Mouse (Mus musculus): ENCODE results near the gene Trpt1. TPM values are rescaled to one million over a fixed set of nuclear protein-coding genes. Genes with fewer than 3 reads are reported as not detected.
A peak's percentile ranks its signal among the peaks of the same experiment; 100 is the strongest.

The Trpt1 gene
- polyA plus RNA-seq, 1 experiment from 2014 or later = 25.3 TPM

DNA sequence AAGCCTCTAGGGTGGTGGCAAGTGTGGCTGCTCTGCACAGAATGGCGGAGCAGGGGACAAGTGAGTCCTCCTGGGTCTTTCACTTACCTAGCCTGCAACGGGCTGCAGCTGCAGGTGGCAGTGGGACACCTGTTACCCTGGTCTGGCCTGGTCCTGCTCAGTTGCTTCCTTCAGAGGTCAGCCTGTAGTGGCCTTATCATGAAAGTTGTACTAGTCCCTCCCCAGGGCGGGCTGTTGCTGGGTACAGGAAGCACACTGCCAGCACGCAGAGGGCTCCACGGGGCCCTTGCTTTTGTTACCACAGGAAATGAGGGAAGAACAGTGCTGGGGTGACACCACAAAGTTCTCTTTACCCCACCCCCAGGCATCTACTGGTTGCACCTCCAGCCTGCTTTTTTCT is 23.3 kb downstream of the Trpt1 start, which contains the start of gene Fermt3:
Gene Fermt3, minus strand, starts transcription at position 279 of the 400 bp plus-strand sequence.
- Histone ChIP-seq H3K9me3 (ENCODE audit: control insufficient read depth, low read length) (no peaks in the 10 kb centered on the region), H3K4me1 (ENCODE audit: control insufficient read depth, insufficient read depth, low read depth, low read length) (no peaks in the 10 kb centered on the region), H3K27me3 (replicated peaks; ENCODE audit: control insufficient read depth, insufficient read depth, low read length) (no peaks in the 10 kb centered on the region), H3K27ac (ENCODE audit: low read depth, low read length) (no peak within 1 kb of the TSS), H3K9ac (ENCODE audit: low read depth, low read length) (no peak within 1 kb of the TSS; the same call in 1 of the 2 replicates), H3K4me3 (ENCODE audit: low read length) (no peak within 1 kb of the TSS), H3K4me2 (ENCODE audit: low read length) (no peak within 1 kb of the TSS), H3K36me3 (ENCODE audit: control insufficient read depth, insufficient read depth, low read length) (peaks cover 29% of the 10 kb centered on the region)
- WGBS = 83% methylated on average over 5 of the region's 5 CpGs
- 0 out of 2 replicates have a peak, but pooled peaks have one; percentile 42 for ATAC-seq

DNA sequence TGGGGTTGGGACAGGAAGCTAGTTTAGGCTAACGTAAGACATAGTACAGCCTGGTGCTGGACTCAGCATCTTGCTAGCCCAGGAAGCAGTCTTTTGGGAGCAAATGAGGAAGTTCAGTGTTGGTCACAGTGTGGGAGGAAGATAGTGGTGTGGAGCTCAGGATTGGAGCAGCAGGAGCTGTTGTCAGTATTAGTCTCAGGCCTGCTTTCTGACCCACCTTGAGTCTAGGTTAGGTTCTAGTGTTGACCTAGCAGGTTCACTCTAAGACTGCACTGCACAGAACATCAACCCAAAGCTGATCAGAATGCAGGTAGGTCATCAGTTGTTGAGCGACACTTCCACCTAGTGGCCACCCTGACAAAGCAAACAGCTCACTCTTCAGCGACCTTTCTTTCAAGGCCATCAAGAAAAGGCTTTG is 24.3 kb downstream of the Trpt1 start:
- Histone ChIP-seq H3K4me2 (ENCODE audit: low read length) (no peak overlapping the region), H3K9ac (ENCODE audit: low read depth, low read length) (no peak overlapping the region), H3K4me1 (ENCODE audit: control insufficient read depth, insufficient read depth, low read depth, low read length) (no peaks in the 10 kb centered on the region), H3K36me3 (ENCODE audit: control insufficient read depth, insufficient read depth, low read length) (peaks cover 33% of the 10 kb centered on the region), H3K27ac (ENCODE audit: low read depth, low read length) (no peak overlapping the region), H3K4me3 (ENCODE audit: low read length) (no peak overlapping the region), H3K9me3 (ENCODE audit: control insufficient read depth, low read length) (no peaks in the 10 kb centered on the region), H3K27me3 (replicated peaks; ENCODE audit: control insufficient read depth, insufficient read depth, low read length) (no peaks in the 10 kb centered on the region)
- 49% methylated on average over 3 of the region's 3 CpGs for WGBS
- peak; percentile 75; the same call in 1 of the 2 replicates for ATAC-seq

DNA sequence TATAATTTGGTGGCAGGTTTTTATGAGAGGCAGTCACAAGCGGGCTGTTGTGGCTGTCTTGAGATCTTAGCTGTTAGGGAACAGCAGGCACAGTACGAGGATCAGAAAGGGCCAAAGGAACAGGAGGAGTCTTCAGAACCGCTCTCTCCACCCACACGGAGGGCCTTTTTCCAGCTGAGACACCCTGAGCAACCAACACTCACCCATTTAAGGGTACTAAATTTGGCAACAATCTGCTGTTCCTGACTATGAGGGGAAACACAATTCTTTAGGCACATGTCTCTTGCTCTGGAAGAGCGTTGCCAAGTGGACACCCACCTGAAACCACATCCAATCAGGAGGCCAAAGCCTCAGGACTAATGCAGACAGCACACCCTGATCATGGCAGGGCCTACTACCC is 33.6 kb downstream of the Trpt1 start:
- Histone ChIP-seq H3K4me2 (ENCODE audit: low read length) (no peak overlapping the region), H3K27me3 (replicated peaks; ENCODE audit: control insufficient read depth, insufficient read depth, low read length) (no peaks in the 10 kb centered on the region), H3K4me3 (ENCODE audit: low read length) (no peak overlapping the region), H3K9ac (ENCODE audit: low read depth, low read length) (no peak overlapping the region), H3K9me3 (ENCODE audit: control insufficient read depth, low read length) (no peaks in the 10 kb centered on the region), H3K36me3 (ENCODE audit: control insufficient read depth, insufficient read depth, low read length) (peaks cover 62% of the 10 kb centered on the region), H3K27ac (ENCODE audit: low read depth, low read length) (no peak overlapping the region), H3K4me1 (ENCODE audit: control insufficient read depth, insufficient read depth, low read depth, low read length) (no peaks in the 10 kb centered on the region)
- 95% methylated on average over 5 of the region's 5 CpGs for WGBS
- no peak for ATAC-seq

DNA sequence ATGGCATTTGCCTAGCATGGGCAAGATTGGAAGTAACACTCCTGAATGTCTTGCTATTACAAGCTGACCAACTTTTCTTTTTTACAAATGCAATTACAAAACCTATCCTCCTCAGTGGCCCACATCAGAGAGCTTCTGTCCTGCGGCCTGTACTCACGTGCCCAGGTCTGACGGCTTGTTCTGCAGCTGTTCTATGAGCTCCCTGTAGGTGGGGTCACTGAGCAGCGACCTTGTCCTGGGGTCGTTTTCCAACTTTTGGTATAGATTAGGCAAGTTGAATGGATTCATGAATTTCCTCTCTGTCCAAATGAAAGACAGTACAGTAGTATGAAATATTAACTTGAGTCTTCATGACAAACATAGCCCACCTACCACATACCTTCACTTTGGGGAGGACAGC is 38.1 kb downstream of the Trpt1 start:
- WGBS = 91% methylated on average over 5 of the region's 5 CpGs
- Histone ChIP-seq H3K4me1 (ENCODE audit: control insufficient read depth, insufficient read depth, low read depth, low read length) (peaks cover 16% of the 10 kb centered on the region), H3K27me3 (replicated peaks; ENCODE audit: control insufficient read depth, insufficient read depth, low read length) (no peaks in the 10 kb centered on the region), H3K36me3 (ENCODE audit: control insufficient read depth, insufficient read depth, low read length) (peaks cover 38% of the 10 kb centered on the region), H3K27ac (ENCODE audit: low read depth, low read length) (no peak overlapping the region), H3K9me3 (ENCODE audit: control insufficient read depth, low read length) (no peaks in the 10 kb centered on the region), H3K9ac (ENCODE audit: low read depth, low read length) (no peak overlapping the region), H3K4me2 (ENCODE audit: low read length) (no peak overlapping the region), H3K4me3 (ENCODE audit: low read length) (no peak overlapping the region)
- ATAC-seq = no peak

DNA sequence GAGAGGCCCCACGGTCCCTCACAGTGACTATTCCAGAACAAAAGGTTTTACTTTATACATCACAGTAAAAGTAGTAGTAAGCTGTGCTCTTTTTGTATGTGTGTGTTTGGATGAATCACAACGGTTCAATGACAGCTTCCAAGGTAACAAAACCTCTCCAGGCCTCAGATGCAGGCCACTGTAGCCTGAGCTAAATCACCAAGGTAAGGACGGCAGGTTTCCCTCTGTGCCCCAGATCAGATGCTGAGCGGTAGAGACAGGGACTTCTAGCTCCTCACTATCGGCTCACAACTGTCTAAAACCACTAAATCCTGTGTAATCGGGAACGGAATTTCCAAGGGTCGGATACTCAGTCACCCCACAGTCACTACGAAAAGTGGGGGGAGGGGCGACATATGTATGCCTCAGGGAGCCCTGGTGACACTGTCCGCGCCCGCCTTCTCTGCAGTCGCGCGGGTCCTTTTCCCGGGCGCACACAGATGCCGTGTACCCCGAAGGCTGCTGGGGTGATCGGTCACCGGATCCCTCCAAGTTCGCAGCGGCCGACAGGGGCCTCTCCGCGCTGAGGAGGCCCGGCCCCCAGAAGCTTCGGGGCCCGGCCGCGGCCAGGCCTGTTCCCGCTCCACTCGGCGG is 43.3 kb downstream of the Trpt1 start:
- H3K4me3 ChIP-seq (ENCODE audit: low read length) = peak overlapping the region; percentile 77
- no peaks in the 10 kb centered on the region for H3K36me3 ChIP-seq (ENCODE audit: control insufficient read depth, insufficient read depth, low read length)
- WGBS = 2% methylated on average over 29 of the region's 35 CpGs
- H3K9me3 ChIP-seq (ENCODE audit: control insufficient read depth, low read length) = no peaks in the 10 kb centered on the region
- peak overlapping the region; percentile 81 for H3K27ac ChIP-seq (ENCODE audit: low read depth, low read length)
- H3K27me3 ChIP-seq (replicated peaks; ENCODE audit: control insufficient read depth, insufficient read depth, low read length) = no peaks in the 10 kb centered on the region
- peak overlapping the region; percentile 65 for H3K4me2 ChIP-seq (ENCODE audit: low read length)
- peaks cover 22% of the 10 kb centered on the region for H3K4me1 ChIP-seq (ENCODE audit: control insufficient read depth, insufficient read depth, low read depth, low read length)
- H3K9ac ChIP-seq (ENCODE audit: low read depth, low read length) = peak overlapping the region; percentile 93
- ATAC-seq = peak; percentile 3; the same call in 1 of the 2 replicates

DNA sequence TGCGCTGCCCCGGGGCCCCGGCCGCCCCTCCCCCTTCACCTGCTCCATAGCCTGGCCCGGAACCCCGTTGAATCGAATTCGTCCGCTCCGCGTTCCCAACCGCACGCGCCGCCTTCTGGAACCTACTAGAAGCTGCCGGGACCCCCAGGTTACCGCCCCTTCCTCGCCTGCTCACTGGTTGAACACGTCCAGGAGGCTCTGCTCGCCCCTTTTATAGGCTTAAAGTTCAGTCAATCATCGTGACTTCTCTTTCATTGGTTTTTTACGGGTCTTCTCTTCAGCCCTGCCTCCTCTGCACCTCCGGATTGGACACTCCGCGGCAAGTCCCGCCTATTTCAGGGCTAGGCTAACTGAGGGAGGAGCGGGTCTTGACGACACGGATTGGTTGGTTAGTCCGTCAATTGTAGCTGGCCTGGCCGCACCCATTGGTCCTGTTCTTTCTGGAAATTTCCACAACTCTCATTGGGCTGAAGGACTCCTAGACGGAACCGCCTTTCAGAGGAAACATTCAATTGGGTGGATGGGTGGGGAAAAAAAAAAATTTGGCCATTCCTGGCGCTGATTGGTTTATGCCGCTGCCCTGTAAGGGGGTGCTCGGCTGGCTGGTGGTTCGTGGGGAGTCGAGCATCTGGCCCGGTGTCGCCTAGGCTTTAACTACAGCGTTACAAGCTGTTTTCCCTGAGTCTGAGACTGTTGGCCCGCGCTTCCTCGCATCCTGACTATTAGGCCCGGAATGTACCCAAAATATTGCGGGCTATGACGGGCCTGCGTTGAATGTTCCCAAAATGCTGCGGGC is 44.1 kb downstream of the Trpt1 start, which contains the start of gene Stip1:
Gene Stip1, minus strand, starts transcription at position 127 of the 796 bp plus-strand sequence.
- H3K27ac ChIP-seq (ENCODE audit: low read depth, low read length) = peak within 1 kb of the TSS; percentile 87
- peak within 1 kb of the TSS; percentile 77 for H3K4me3 ChIP-seq (ENCODE audit: low read length)
- WGBS = 1% methylated on average over 49 of the region's 49 CpGs
- no peaks in the 10 kb centered on the region for H3K36me3 ChIP-seq (ENCODE audit: control insufficient read depth, insufficient read depth, low read length)
- peak within 1 kb of the TSS; percentile 93 for H3K9ac ChIP-seq (ENCODE audit: low read depth, low read length)
- H3K4me2 ChIP-seq (ENCODE audit: low read length) = peak within 1 kb of the TSS; percentile 72
- H3K27me3 ChIP-seq (replicated peaks; ENCODE audit: control insufficient read depth, insufficient read depth, low read length) = no peaks in the 10 kb centered on the region
- H3K9me3 ChIP-seq (ENCODE audit: control insufficient read depth, low read length) = no peaks in the 10 kb centered on the region
- ATAC-seq = peak; percentile 99
- peaks cover 22% of the 10 kb centered on the region for H3K4me1 ChIP-seq (ENCODE audit: control insufficient read depth, insufficient read depth, low read depth, low read length)

DNA sequence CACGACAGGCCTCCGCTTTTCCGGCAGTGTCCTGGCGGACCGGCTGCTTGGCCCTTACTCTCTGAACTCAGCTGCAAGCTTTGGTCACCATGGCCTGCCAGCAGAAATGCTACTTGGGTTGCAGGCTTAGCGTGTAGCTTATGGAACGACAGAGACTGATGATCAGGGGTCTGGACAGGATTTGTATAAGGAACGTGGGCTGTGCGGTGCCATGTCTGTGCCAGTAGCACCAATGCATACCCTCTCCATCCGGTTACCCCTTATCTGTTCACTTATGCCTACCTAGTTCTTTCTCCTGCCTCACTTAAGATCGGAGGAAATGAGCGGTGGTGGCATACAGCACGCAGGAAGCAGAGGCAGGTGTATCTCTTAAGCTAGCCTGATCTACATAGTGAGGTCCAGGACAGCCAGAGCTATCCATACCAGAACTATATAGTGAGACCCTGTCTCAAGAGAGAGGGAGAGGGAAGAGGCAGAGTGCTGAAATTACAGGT is 44.8 kb downstream of the Trpt1 start:
- no peaks in the 10 kb centered on the region for H3K27me3 ChIP-seq (replicated peaks; ENCODE audit: control insufficient read depth, insufficient read depth, low read length)
- H3K36me3 ChIP-seq (ENCODE audit: control insufficient read depth, insufficient read depth, low read length) = no peaks in the 10 kb centered on the region
- H3K4me2 ChIP-seq (ENCODE audit: low read length) = peak overlapping the region; percentile 72
- ATAC-seq = no peak
- peak overlapping the region; percentile 47 for H3K4me3 ChIP-seq (ENCODE audit: low read length)
- H3K27ac ChIP-seq (ENCODE audit: low read depth, low read length) = peak overlapping the region; percentile 87
- 24% methylated on average over 13 of the region's 13 CpGs for WGBS
- no peaks in the 10 kb centered on the region for H3K9me3 ChIP-seq (ENCODE audit: control insufficient read depth, low read length)
- H3K4me1 ChIP-seq (ENCODE audit: control insufficient read depth, insufficient read depth, low read depth, low read length) = peaks cover 22% of the 10 kb centered on the region
- peak overlapping the region; percentile 72 for H3K9ac ChIP-seq (ENCODE audit: low read depth, low read length)

DNA sequence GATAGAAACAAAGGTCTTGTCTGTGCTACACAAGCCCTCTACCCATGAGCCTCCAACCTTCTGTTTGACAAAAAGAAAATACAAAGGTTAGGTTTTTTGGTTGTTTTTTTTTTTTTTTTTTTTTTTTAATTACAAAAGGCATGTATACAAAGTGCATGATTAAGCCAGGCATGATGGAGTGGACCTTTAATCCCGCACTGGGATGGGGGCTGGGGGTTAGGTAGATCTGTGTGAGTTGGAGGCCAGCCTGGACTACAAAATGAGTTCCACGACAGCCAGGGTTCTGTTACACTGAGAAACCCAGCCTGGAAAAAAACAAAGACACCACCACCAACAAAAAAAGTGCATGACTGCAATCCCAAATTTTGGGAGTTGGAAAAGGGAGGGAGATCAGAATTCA is 45.2 kb downstream of the Trpt1 start:
- Histone ChIP-seq H3K4me1 (ENCODE audit: control insufficient read depth, insufficient read depth, low read depth, low read length) (peaks cover 22% of the 10 kb centered on the region), H3K27ac (ENCODE audit: low read depth, low read length) (peak overlapping the region; percentile 87), H3K36me3 (ENCODE audit: control insufficient read depth, insufficient read depth, low read length) (no peaks in the 10 kb centered on the region), H3K4me3 (ENCODE audit: low read length) (peak overlapping the region; percentile 47; the same call in 1 of the 2 replicates), H3K4me2 (ENCODE audit: low read length) (no peak overlapping the region), H3K9ac (ENCODE audit: low read depth, low read length) (no peak overlapping the region), H3K27me3 (replicated peaks; ENCODE audit: control insufficient read depth, insufficient read depth, low read length) (no peaks in the 10 kb centered on the region), H3K9me3 (ENCODE audit: control insufficient read depth, low read length) (no peaks in the 10 kb centered on the region)
- WGBS = 89% methylated on average over 2 of the region's 2 CpGs
- ATAC-seq = no peak

DNA sequence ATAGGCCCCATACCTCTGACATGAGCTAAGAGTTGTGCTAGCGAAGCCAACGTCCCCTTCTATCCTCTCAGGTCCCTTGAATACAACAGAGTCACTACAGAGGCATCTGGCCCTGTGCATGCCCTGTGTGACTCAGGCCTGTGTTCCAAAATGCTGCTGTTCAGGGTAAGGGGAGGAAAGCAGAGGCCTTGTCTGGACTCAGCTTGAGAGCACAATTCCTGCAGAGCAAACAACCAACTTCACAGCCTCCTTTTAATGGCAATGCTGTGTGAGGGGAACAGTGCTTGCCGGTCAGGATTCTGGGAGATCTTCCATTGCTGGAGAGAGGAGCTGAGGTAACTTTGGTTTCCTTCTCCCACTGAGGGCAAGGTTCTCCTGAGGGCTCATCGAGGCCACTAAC is 48.3 kb downstream of the Trpt1 start:
- no peak overlapping the region for H3K27ac ChIP-seq (ENCODE audit: low read depth, low read length)
- no peak overlapping the region for H3K4me2 ChIP-seq (ENCODE audit: low read length)
- peaks cover 5% of the 10 kb centered on the region for H3K4me1 ChIP-seq (ENCODE audit: control insufficient read depth, insufficient read depth, low read depth, low read length)
- WGBS = 63% methylated on average over 4 of the region's 4 CpGs
- H3K9ac ChIP-seq (ENCODE audit: low read depth, low read length) = no peak overlapping the region
- no peak for ATAC-seq
- no peaks in the 10 kb centered on the region for H3K27me3 ChIP-seq (replicated peaks; ENCODE audit: control insufficient read depth, insufficient read depth, low read length)
- no peaks in the 10 kb centered on the region for H3K9me3 ChIP-seq (ENCODE audit: control insufficient read depth, low read length)
- H3K4me3 ChIP-seq (ENCODE audit: low read length) = no peak overlapping the region
- H3K36me3 ChIP-seq (ENCODE audit: control insufficient read depth, insufficient read depth, low read length) = no peaks in the 10 kb centered on the region
